Mouse (Mus musculus): Measurements from ENCODE around the gene Pwwp2b. TPM values are rescaled to one million over a fixed set of nuclear protein-coding genes. Genes with fewer than 3 reads are reported as not detected.
A peak's percentile ranks its signal among the peaks of the same experiment; 100 is the strongest.

Gene Pwwp2b
- polyA plus RNA-seq, 1 experiment from 2014 or later: 16.8 TPM

- H3K9me3 ChIP-seq (ENCODE audit: control insufficient read depth, low read length): no peaks in the 10 kb centered on the region
- peak overlapping the region; percentile 12 for H3K9ac ChIP-seq (ENCODE audit: low read length)
- no peak overlapping the region for H3K4me3 ChIP-seq (ENCODE audit: low read length)
- peaks cover 17% of the 10 kb centered on the region for H3K36me3 ChIP-seq (ENCODE audit: control insufficient read depth, insufficient read depth, low read length)
- H3K4me2 ChIP-seq (ENCODE audit: low read depth, low read length): peak overlapping the region; percentile 39
- peaks cover 66% of the 10 kb centered on the region for H3K4me1 ChIP-seq (replicated peaks; ENCODE audit: control insufficient read depth, insufficient read depth, low read length)
- H3K27me3 ChIP-seq (ENCODE audit: control insufficient read depth, insufficient read depth, low read depth, low read length): no peaks in the 10 kb centered on the region
- ATAC-seq (ENCODE audit: low read depth): 0 out of 2 replicates have a peak, but pooled peaks have one; percentile 10
- WGBS: 22% methylated on average over 5 of the region's 5 CpGs
- peak overlapping the region; percentile 84 for H3K27ac ChIP-seq (ENCODE audit: low read length)
These were observed 3.6 kb downstream of the Pwwp2b start for GRCm38 (mm10) chr7:139251881-139252301.

- 63% methylated on average over 7 of the region's 7 CpGs for WGBS
- no peaks in the 10 kb centered on the region for H3K27me3 ChIP-seq (ENCODE audit: control insufficient read depth, insufficient read depth, low read depth, low read length)
- H3K9ac ChIP-seq (ENCODE audit: low read length): peak overlapping the region; percentile 12
- peaks cover 21% of the 10 kb centered on the region for H3K36me3 ChIP-seq (ENCODE audit: control insufficient read depth, insufficient read depth, low read length)
- ATAC-seq (ENCODE audit: low read depth): no peak
- H3K9me3 ChIP-seq (ENCODE audit: control insufficient read depth, low read length): no peaks in the 10 kb centered on the region
- no peak overlapping the region for H3K4me2 ChIP-seq (ENCODE audit: low read depth, low read length)
- peak overlapping the region; percentile 78 for H3K27ac ChIP-seq (ENCODE audit: low read length)
- H3K4me1 ChIP-seq (replicated peaks; ENCODE audit: control insufficient read depth, insufficient read depth, low read length): peaks cover 66% of the 10 kb centered on the region
- no peak overlapping the region for H3K4me3 ChIP-seq (ENCODE audit: low read length)
These were observed 4.3 kb downstream of the Pwwp2b start for GRCm38 (mm10) chr7:139252566-139252965.

- Histone ChIP-seq H3K4me2 (ENCODE audit: low read depth, low read length) (no peak overlapping the region), H3K9ac (ENCODE audit: low read length) (peak overlapping the region; percentile 31), H3K36me3 (ENCODE audit: control insufficient read depth, insufficient read depth, low read length) (peaks cover 21% of the 10 kb centered on the region), H3K27me3 (ENCODE audit: control insufficient read depth, insufficient read depth, low read depth, low read length) (no peaks in the 10 kb centered on the region), H3K4me1 (replicated peaks; ENCODE audit: control insufficient read depth, insufficient read depth, low read length) (peaks cover 65% of the 10 kb centered on the region), H3K27ac (ENCODE audit: low read length) (peak overlapping the region; percentile 78), H3K9me3 (ENCODE audit: control insufficient read depth, low read length) (no peaks in the 10 kb centered on the region), H3K4me3 (ENCODE audit: low read length) (no peak overlapping the region)
- ATAC-seq (ENCODE audit: low read depth): no peak
- 40% methylated on average over 9 of the region's 9 CpGs for WGBS
These were observed 4.7 kb downstream of the Pwwp2b start for GRCm38 (mm10) chr7:139252986-139253385.

DNA sequence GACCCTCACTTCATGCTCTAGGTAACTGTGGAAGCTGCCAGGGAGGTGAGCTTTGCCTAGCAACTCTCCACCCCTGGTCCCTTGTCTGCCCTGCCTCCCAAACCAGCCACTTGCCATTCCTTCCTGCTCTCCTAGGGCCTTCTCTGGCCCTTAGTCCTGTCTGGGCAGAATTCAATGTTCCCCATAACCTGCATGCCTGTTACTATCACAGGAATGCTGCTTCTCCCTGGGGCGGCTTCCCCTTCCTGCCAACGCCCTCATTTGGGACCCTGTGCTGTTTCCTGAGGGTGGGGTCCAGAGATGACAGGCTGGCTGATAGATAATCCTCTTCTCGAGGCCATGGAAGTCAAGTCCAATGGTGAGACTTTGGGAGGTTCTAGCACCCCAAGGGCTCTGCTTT is 5.2 kb downstream of the Pwwp2b start:
- WGBS: 47% methylated on average over 3 of the region's 3 CpGs
- H3K36me3 ChIP-seq (ENCODE audit: control insufficient read depth, insufficient read depth, low read length): peaks cover 21% of the 10 kb centered on the region
- peak overlapping the region; percentile 31 for H3K9ac ChIP-seq (ENCODE audit: low read length)
- no peak overlapping the region for H3K4me2 ChIP-seq (ENCODE audit: low read depth, low read length)
- no peaks in the 10 kb centered on the region for H3K27me3 ChIP-seq (ENCODE audit: control insufficient read depth, insufficient read depth, low read depth, low read length)
- no peaks in the 10 kb centered on the region for H3K9me3 ChIP-seq (ENCODE audit: control insufficient read depth, low read length)
- peaks cover 65% of the 10 kb centered on the region for H3K4me1 ChIP-seq (replicated peaks; ENCODE audit: control insufficient read depth, insufficient read depth, low read length)
- ATAC-seq (ENCODE audit: low read depth): no peak
- H3K27ac ChIP-seq (ENCODE audit: low read length): peak overlapping the region; percentile 78
- no peak overlapping the region for H3K4me3 ChIP-seq (ENCODE audit: low read length)

- peaks cover 63% of the 10 kb centered on the region for H3K4me1 ChIP-seq (replicated peaks; ENCODE audit: control insufficient read depth, insufficient read depth, low read length)
- no peak overlapping the region for H3K9ac ChIP-seq (ENCODE audit: low read length)
- H3K27me3 ChIP-seq (ENCODE audit: control insufficient read depth, insufficient read depth, low read depth, low read length): no peaks in the 10 kb centered on the region
- no peak overlapping the region for H3K27ac ChIP-seq (ENCODE audit: low read length)
- peaks cover 21% of the 10 kb centered on the region for H3K36me3 ChIP-seq (ENCODE audit: control insufficient read depth, insufficient read depth, low read length)
- WGBS: 69% methylated on average over 5 of the region's 5 CpGs
- ATAC-seq (ENCODE audit: low read depth): no peak
- H3K4me2 ChIP-seq (ENCODE audit: low read depth, low read length): no peak overlapping the region
- H3K4me3 ChIP-seq (ENCODE audit: low read length): no peak overlapping the region
- no peaks in the 10 kb centered on the region for H3K9me3 ChIP-seq (ENCODE audit: control insufficient read depth, low read length)
These were observed 6.3 kb downstream of the Pwwp2b start for GRCm38 (mm10) chr7:139254626-139255025.

DNA sequence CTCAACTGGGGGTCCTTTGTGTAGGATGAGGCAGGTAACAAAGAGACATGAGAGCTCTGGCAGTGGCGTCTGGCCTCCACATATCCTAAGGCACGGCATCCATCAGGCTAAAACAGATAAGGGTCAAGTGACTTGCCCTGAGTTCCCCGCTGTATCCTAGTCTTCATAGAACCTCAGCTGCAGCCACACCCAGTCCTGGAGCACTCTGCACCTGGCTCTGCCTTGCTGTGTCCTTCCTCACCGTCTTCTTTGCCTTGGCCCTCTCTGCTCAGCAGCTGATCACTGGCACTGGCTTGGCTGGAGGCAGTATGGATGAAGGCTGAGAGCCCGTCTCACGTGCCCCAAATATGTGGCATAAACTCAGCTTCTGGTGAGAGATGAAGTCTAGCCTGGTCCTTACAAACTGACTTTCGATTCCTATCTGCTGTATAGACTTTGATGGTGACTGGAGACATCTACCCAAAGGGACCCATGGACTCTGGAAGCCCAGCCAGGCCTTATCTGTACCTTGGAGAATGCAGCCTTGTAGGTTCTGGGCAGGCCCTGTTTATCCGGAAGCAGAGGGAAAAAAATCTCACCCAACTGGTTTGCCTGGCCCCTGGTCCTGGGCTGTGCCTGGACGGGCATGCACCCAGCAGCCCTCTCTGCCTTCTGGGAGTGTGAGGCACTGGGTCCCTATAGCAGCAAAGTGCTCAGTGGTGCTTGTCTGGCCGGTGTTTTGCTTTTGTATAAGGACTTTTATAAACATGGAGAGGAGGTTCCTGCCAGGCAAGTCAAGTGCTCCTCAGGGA is 9.7 kb downstream of the Pwwp2b start:
- WGBS: 45% methylated on average over 10 of the region's 10 CpGs
- H3K27me3 ChIP-seq (ENCODE audit: control insufficient read depth, insufficient read depth, low read depth, low read length): no peaks in the 10 kb centered on the region
- H3K9me3 ChIP-seq (ENCODE audit: control insufficient read depth, low read length): no peaks in the 10 kb centered on the region
- H3K4me3 ChIP-seq (ENCODE audit: low read length): no peak overlapping the region
- H3K9ac ChIP-seq (ENCODE audit: low read length): no peak overlapping the region
- no peak overlapping the region for H3K4me2 ChIP-seq (ENCODE audit: low read depth, low read length)
- peaks cover 30% of the 10 kb centered on the region for H3K4me1 ChIP-seq (replicated peaks; ENCODE audit: control insufficient read depth, insufficient read depth, low read length)
- peak; percentile 93 for ATAC-seq (ENCODE audit: low read depth)
- H3K36me3 ChIP-seq (ENCODE audit: control insufficient read depth, insufficient read depth, low read length): peaks cover 23% of the 10 kb centered on the region
- peak overlapping the region; percentile 94 for H3K27ac ChIP-seq (ENCODE audit: low read length)

DNA sequence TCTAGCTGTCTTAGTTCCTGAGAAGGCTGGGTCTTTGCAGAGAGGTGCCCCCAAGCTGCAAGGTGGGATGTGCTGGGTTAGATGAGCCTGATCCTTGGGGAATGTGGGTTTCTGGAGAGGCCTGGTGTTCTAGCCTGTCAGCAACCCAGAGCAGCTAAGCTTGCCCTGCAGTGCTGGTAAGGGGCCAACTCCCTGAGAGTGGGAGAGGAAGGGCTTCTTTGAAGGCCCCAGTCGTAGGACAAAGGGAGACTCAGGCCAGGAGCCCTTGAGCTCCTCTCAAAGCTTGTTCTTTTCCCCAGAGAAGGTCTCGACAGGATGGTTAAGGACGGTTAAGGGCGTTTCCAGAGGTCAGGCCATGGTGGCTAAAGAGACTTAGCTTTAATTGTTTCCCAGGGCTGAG is 16.1 kb downstream of the Pwwp2b start:
- 34% methylated on average over 4 of the region's 4 CpGs for WGBS
- H3K27ac ChIP-seq (ENCODE audit: low read length): peak overlapping the region; percentile 73
- H3K9me3 ChIP-seq (ENCODE audit: control insufficient read depth, low read length): no peaks in the 10 kb centered on the region
- peak; percentile 59 for ATAC-seq (ENCODE audit: low read depth)
- H3K4me1 ChIP-seq (replicated peaks; ENCODE audit: control insufficient read depth, insufficient read depth, low read length): peaks cover 29% of the 10 kb centered on the region
- H3K4me2 ChIP-seq (ENCODE audit: low read depth, low read length): no peak overlapping the region
- H3K27me3 ChIP-seq (ENCODE audit: control insufficient read depth, insufficient read depth, low read depth, low read length): no peaks in the 10 kb centered on the region
- peaks cover 4% of the 10 kb centered on the region for H3K36me3 ChIP-seq (ENCODE audit: control insufficient read depth, insufficient read depth, low read length)
- no peak overlapping the region for H3K4me3 ChIP-seq (ENCODE audit: low read length)
- no peak overlapping the region; the same call in 1 of the 2 replicates for H3K9ac ChIP-seq (ENCODE audit: low read length)

GRCm38 (mm10) chr7:139265634-139266033 is 17.4 kb downstream of the Pwwp2b start:
- H3K36me3 ChIP-seq (ENCODE audit: control insufficient read depth, insufficient read depth, low read length): peaks cover 6% of the 10 kb centered on the region; the same call in 1 of the 2 replicates
- WGBS: 53% methylated on average over 6 of the region's 6 CpGs
- H3K27ac ChIP-seq (ENCODE audit: low read length): no peak overlapping the region
- peaks cover 29% of the 10 kb centered on the region for H3K4me1 ChIP-seq (replicated peaks; ENCODE audit: control insufficient read depth, insufficient read depth, low read length)
- H3K27me3 ChIP-seq (ENCODE audit: control insufficient read depth, insufficient read depth, low read depth, low read length): no peaks in the 10 kb centered on the region
- H3K9ac ChIP-seq (ENCODE audit: low read length): no peak overlapping the region
- no peak for ATAC-seq (ENCODE audit: low read depth)
- H3K4me2 ChIP-seq (ENCODE audit: low read depth, low read length): no peak overlapping the region
- no peaks in the 10 kb centered on the region for H3K9me3 ChIP-seq (ENCODE audit: control insufficient read depth, low read length)
- H3K4me3 ChIP-seq (ENCODE audit: low read length): no peak overlapping the region

- H3K27ac ChIP-seq (ENCODE audit: low read length): peak overlapping the region; percentile 62; the same call in 1 of the 2 replicates
- peak; percentile 9; the same call in 1 of the 2 replicates for ATAC-seq (ENCODE audit: low read depth)
- H3K36me3 ChIP-seq (ENCODE audit: control insufficient read depth, insufficient read depth, low read length): peaks cover 5% of the 10 kb centered on the region; the same call in 1 of the 2 replicates
- 67% methylated on average over 6 of the region's 6 CpGs for WGBS
- H3K4me2 ChIP-seq (ENCODE audit: low read depth, low read length): no peak overlapping the region
- H3K27me3 ChIP-seq (ENCODE audit: control insufficient read depth, insufficient read depth, low read depth, low read length): no peaks in the 10 kb centered on the region
- H3K9ac ChIP-seq (ENCODE audit: low read length): no peak overlapping the region
- H3K4me1 ChIP-seq (replicated peaks; ENCODE audit: control insufficient read depth, insufficient read depth, low read length): peaks cover 29% of the 10 kb centered on the region
- H3K9me3 ChIP-seq (ENCODE audit: control insufficient read depth, low read length): no peaks in the 10 kb centered on the region
- no peak overlapping the region for H3K4me3 ChIP-seq (ENCODE audit: low read length)
These were observed 18.1 kb downstream of the Pwwp2b start for GRCm38 (mm10) chr7:139266431-139266830.

Data from lung, embryonic 16.5 days (tissue).